Mouse (Mus musculus): ENCODE results near the gene Slc25a35. TPM values are rescaled to one million over a fixed set of nuclear protein-coding genes. Genes with fewer than 3 reads are reported as not detected.
"Not testable (repeated sequence)": the region's sequence is repeated elsewhere in the genome, so short reads cannot be mapped to it uniquely, and the experiment has no call there.

Slc25a35 gene
- polyA plus RNA-seq, 1 experiment from 2014 or later = 2.4 TPM

- Histone ChIP-seq H3K4me2 (ENCODE audit: low read depth, low read length) (no peak overlapping the region), H3K9ac (replicated peaks; ENCODE audit: low read length) (no peak overlapping the region), H3K36me3 (replicated peaks; ENCODE audit: control insufficient read depth, insufficient read depth, low read depth, low read length) (no peaks in the 10 kb centered on the region), H3K9me3 (replicated peaks; ENCODE audit: control insufficient read depth, low read length) (no peaks in the 10 kb centered on the region), H3K27me3 (ENCODE audit: control insufficient read depth, insufficient read depth, low read length) (no peaks in the 10 kb centered on the region), H3K4me1 (ENCODE audit: control insufficient read depth, insufficient read depth, low read length) (no peaks in the 10 kb centered on the region; the same call in 1 of the 2 replicates), H3K4me3 (ENCODE audit: low read depth, low read length) (no peak overlapping the region), H3K27ac (replicated peaks; ENCODE audit: low read depth, low read length) (no peak overlapping the region)
- no peak for ATAC-seq (replicated peaks; ENCODE audit: insufficient number of reproducible peaks, low FRiP score, low TSS enrichment, low read depth)
- DNase-seq (ENCODE audit: low spot score) = no peak
- 91% methylated on average over 1 of the region's 1 CpGs for WGBS
Measured at GRCm38 (mm10) chr11:69009508-69009907, 41.6 kb downstream of the Slc25a35 start.

GRCm38 (mm10) chr11:69010400-69011323, 42.7 kb downstream of the Slc25a35 start:
- Histone ChIP-seq H3K4me3 (ENCODE audit: low read depth, low read length) (no peak overlapping the region), H3K4me2 (ENCODE audit: low read depth, low read length) (no peak overlapping the region)

GRCm38 (mm10) chr11:69011445-69011844, 43.5 kb downstream of the Slc25a35 start:
- H3K36me3 ChIP-seq (replicated peaks; ENCODE audit: control insufficient read depth, insufficient read depth, low read depth, low read length); H3K27ac ChIP-seq (replicated peaks; ENCODE audit: low read depth, low read length); DNase-seq (ENCODE audit: low spot score); H3K4me1 ChIP-seq (ENCODE audit: control insufficient read depth, insufficient read depth, low read length); H3K27me3 ChIP-seq (ENCODE audit: control insufficient read depth, insufficient read depth, low read length); H3K9me3 ChIP-seq (replicated peaks; ENCODE audit: control insufficient read depth, low read length); H3K9ac ChIP-seq (replicated peaks; ENCODE audit: low read length); ATAC-seq (replicated peaks; ENCODE audit: insufficient number of reproducible peaks, low FRiP score, low TSS enrichment, low read depth): not testable (repeated sequence)
- 80% methylated on average over 2 of the region's 2 CpGs for WGBS
- peak overlapping the region; percentile 75 for H3K4me2 ChIP-seq (ENCODE audit: low read depth, low read length)
- peak overlapping the region; percentile 44; the same call in 1 of the 2 replicates for H3K4me3 ChIP-seq (ENCODE audit: low read depth, low read length)

More at GRCm38 (mm10) chr11:69010400-69011323, 42.7 kb downstream of the Slc25a35 start:
- no peaks in the 10 kb centered on the region; the same call in 1 of the 2 replicates for H3K4me1 ChIP-seq (ENCODE audit: control insufficient read depth, insufficient read depth, low read length)
- no peaks in the 10 kb centered on the region for H3K36me3 ChIP-seq (replicated peaks; ENCODE audit: control insufficient read depth, insufficient read depth, low read depth, low read length)
- DNase-seq (ENCODE audit: low spot score) (no peak), ATAC-seq (replicated peaks; ENCODE audit: insufficient number of reproducible peaks, low FRiP score, low TSS enrichment, low read depth) (no peak)
- H3K27ac ChIP-seq (replicated peaks; ENCODE audit: low read depth, low read length) = no peak overlapping the region
- H3K27me3 ChIP-seq (ENCODE audit: control insufficient read depth, insufficient read depth, low read length) = no peaks in the 10 kb centered on the region
- 90% methylated on average over 15 of the region's 15 CpGs for WGBS
- H3K9ac ChIP-seq (replicated peaks; ENCODE audit: low read length) = no peak overlapping the region
- no peaks in the 10 kb centered on the region for H3K9me3 ChIP-seq (replicated peaks; ENCODE audit: control insufficient read depth, low read length)

- Histone ChIP-seq H3K36me3 (replicated peaks; ENCODE audit: control insufficient read depth, insufficient read depth, low read depth, low read length) (no peaks in the 10 kb centered on the region), H3K4me2 (ENCODE audit: low read depth, low read length) (peak overlapping the region; percentile 75), H3K27me3 (ENCODE audit: control insufficient read depth, insufficient read depth, low read length) (no peaks in the 10 kb centered on the region), H3K27ac (replicated peaks; ENCODE audit: low read depth, low read length) (0 out of 2 replicates have a peak overlapping the region, but pooled peaks have one; percentile 5), H3K4me3 (ENCODE audit: low read depth, low read length) (peak overlapping the region; percentile 44), H3K9me3 (replicated peaks; ENCODE audit: control insufficient read depth, low read length) (no peaks in the 10 kb centered on the region), H3K9ac (replicated peaks; ENCODE audit: low read length) (peak overlapping the region; percentile 67), H3K4me1 (ENCODE audit: control insufficient read depth, insufficient read depth, low read length) (no peaks in the 10 kb centered on the region; the same call in 1 of the 2 replicates)
- ATAC-seq (replicated peaks; ENCODE audit: insufficient number of reproducible peaks, low FRiP score, low TSS enrichment, low read depth) (no peak; the same call in 1 of the 2 replicates), DNase-seq (ENCODE audit: low spot score) (peak; percentile 92)
- 2% methylated on average over 18 of the region's 18 CpGs for WGBS
Measured at GRCm38 (mm10) chr11:69012071-69012601, 44.2 kb downstream of the Slc25a35 start.

- Histone ChIP-seq H3K9ac (replicated peaks; ENCODE audit: low read length) (peak within 1 kb of the TSS; percentile 83), H3K4me3 (ENCODE audit: low read depth, low read length) (peak within 1 kb of the TSS; percentile 60), H3K27ac (replicated peaks; ENCODE audit: low read depth, low read length) (peak within 1 kb of the TSS; percentile 83), H3K4me1 (ENCODE audit: control insufficient read depth, insufficient read depth, low read length) (no peaks in the 10 kb centered on the region; the same call in 1 of the 2 replicates), H3K4me2 (ENCODE audit: low read depth, low read length) (peak within 1 kb of the TSS; percentile 74), H3K36me3 (replicated peaks; ENCODE audit: control insufficient read depth, insufficient read depth, low read depth, low read length) (no peaks in the 10 kb centered on the region), H3K9me3 (replicated peaks; ENCODE audit: control insufficient read depth, low read length) (no peaks in the 10 kb centered on the region), H3K27me3 (ENCODE audit: control insufficient read depth, insufficient read depth, low read length) (no peaks in the 10 kb centered on the region)
- ATAC-seq (replicated peaks; ENCODE audit: insufficient number of reproducible peaks, low FRiP score, low TSS enrichment, low read depth) (peak; percentile 95), DNase-seq (ENCODE audit: low spot score) (peak; percentile 96)
- WGBS = 4% methylated on average over 38 of the region's 38 CpGs
Measured at GRCm38 (mm10) chr11:69015644-69016441, 47.9 kb downstream of the Slc25a35 start, which contains the start of gene Ctc1. TSS of gene Ctc1 (plus strand) at chr11:69015911.

- Histone ChIP-seq H3K36me3 (replicated peaks; ENCODE audit: control insufficient read depth, insufficient read depth, low read depth, low read length) (peaks cover under 1% of the 10 kb centered on the region; the same call in 1 of the 2 replicates), H3K27ac (replicated peaks; ENCODE audit: low read depth, low read length) (peak overlapping the region; percentile 83; the same call in 1 of the 2 replicates), H3K4me3 (ENCODE audit: low read depth, low read length) (peak overlapping the region; percentile 60), H3K4me2 (ENCODE audit: low read depth, low read length) (peak overlapping the region; percentile 74), H3K27me3 (ENCODE audit: control insufficient read depth, insufficient read depth, low read length) (no peaks in the 10 kb centered on the region), H3K9me3 (replicated peaks; ENCODE audit: control insufficient read depth, low read length) (no peaks in the 10 kb centered on the region), H3K4me1 (ENCODE audit: control insufficient read depth, insufficient read depth, low read length) (no peaks in the 10 kb centered on the region), H3K9ac (replicated peaks; ENCODE audit: low read length) (peak overlapping the region; percentile 83)
- WGBS = 57% methylated on average over 3 of the region's 3 CpGs
- DNase-seq (ENCODE audit: low spot score) = no peak
- ATAC-seq (replicated peaks; ENCODE audit: insufficient number of reproducible peaks, low FRiP score, low TSS enrichment, low read depth) = no peak
Measured at GRCm38 (mm10) chr11:69016755-69017154, 48.8 kb downstream of the Slc25a35 start.

- H3K4me3 ChIP-seq (ENCODE audit: low read depth, low read length) = no peak overlapping the region
- H3K36me3 ChIP-seq (replicated peaks; ENCODE audit: control insufficient read depth, insufficient read depth, low read depth, low read length) = peaks cover 22% of the 10 kb centered on the region
- H3K27me3 ChIP-seq (ENCODE audit: control insufficient read depth, insufficient read depth, low read length) = no peaks in the 10 kb centered on the region
- DNase-seq (ENCODE audit: low spot score) (no peak), ATAC-seq (replicated peaks; ENCODE audit: insufficient number of reproducible peaks, low FRiP score, low TSS enrichment, low read depth) (no peak)
- no peak overlapping the region for H3K9ac ChIP-seq (replicated peaks; ENCODE audit: low read length)
- no peaks in the 10 kb centered on the region for H3K4me1 ChIP-seq (ENCODE audit: control insufficient read depth, insufficient read depth, low read length)
- H3K4me2 ChIP-seq (ENCODE audit: low read depth, low read length) = no peak overlapping the region
- H3K27ac ChIP-seq (replicated peaks; ENCODE audit: low read depth, low read length) = no peak overlapping the region
- H3K9me3 ChIP-seq (replicated peaks; ENCODE audit: control insufficient read depth, low read length) = no peaks in the 10 kb centered on the region
Measured at GRCm38 (mm10) chr11:69020691-69021090, 52.8 kb downstream of the Slc25a35 start.
